Mouse (Mus musculus) stomach, postnatal 0 days (tissue): Measurements from ENCODE around the gene Tdrd5.

Experiments
- CTCF ChIP-seq: IDR thresholded peaks from 2 replicates; pipeline ENCODE4 v1.5.1; 2016; ENCODE audit warnings: antibody characterized with exemption, low read depth, mild to moderate bottlenecking, moderate library complexity
- EP300 ChIP-seq: optimal IDR thresholded peaks from 2 replicates; pipeline ENCODE3; 2016; ENCODE audit warnings: antibody characterized with exemption

- no peak for TF ChIP-seq CTCF
- TF ChIP-seq EP300, result no peak
These were observed 55.6 kb downstream of the Tdrd5 start for GRCm38 (mm10) chr1:156247893-156248292.
